Mouse (Mus musculus) spleen, adult 12 weeks (tissue): ENCODE data around the gene Lrrc72.

Source experiments
- DNase-seq: peaks from one replicate; pipeline ENCODE4 v3.0.0; 2022; ENCODE audit warnings: low spot score

Gene Lrrc72

GRCm38 (mm10) chr12:36189610-36190009, 63.6 kb downstream of the Lrrc72 start:
- DNase-seq: no peak

GRCm38 (mm10) chr12:36187081-36187480, 66.1 kb downstream of the Lrrc72 start:
- no peak for DNase-seq

- DNase-seq: no peak
Observed at GRCm38 (mm10) chr12:36182570-36182969, 70.6 kb downstream of the Lrrc72 start.

GRCm38 (mm10) chr12:36177227-36177626, 76.0 kb downstream of the Lrrc72 start:
- DNase-seq: no peak

- DNase-seq: no peak
Observed at GRCm38 (mm10) chr12:36165299-36165698, 87.9 kb downstream of the Lrrc72 start.

GRCm38 (mm10) chr12:36164126-36164791, 88.9 kb downstream of the Lrrc72 start:
- no peak for DNase-seq
